Mouse (Mus musculus) adrenal gland, postnatal 36 days (tissue): ENCODE results near the gene Ssh1. TPM values are rescaled to one million over a fixed set of nuclear protein-coding genes. Genes with fewer than 3 reads are reported as not detected.
A peak's percentile ranks its signal among the peaks of the same experiment; 100 is the strongest.

Experiments
- DNase-seq, 2 experiments: peaks; one replicate each; pipeline ENCODE4 v3.0.0; 2021; ENCODE audit warnings: mixed read lengths in 1 of 2
- total RNA-seq, 2 experiments: library from RNA; stranded (reverse); gene quantifications; 2 replicates each; pipeline ENCODE4 v1.2.3; 2021

Ssh1 gene
- total RNA-seq, 2 experiments from 2014 or later: 16.5 to 18.8 TPM

DNA sequence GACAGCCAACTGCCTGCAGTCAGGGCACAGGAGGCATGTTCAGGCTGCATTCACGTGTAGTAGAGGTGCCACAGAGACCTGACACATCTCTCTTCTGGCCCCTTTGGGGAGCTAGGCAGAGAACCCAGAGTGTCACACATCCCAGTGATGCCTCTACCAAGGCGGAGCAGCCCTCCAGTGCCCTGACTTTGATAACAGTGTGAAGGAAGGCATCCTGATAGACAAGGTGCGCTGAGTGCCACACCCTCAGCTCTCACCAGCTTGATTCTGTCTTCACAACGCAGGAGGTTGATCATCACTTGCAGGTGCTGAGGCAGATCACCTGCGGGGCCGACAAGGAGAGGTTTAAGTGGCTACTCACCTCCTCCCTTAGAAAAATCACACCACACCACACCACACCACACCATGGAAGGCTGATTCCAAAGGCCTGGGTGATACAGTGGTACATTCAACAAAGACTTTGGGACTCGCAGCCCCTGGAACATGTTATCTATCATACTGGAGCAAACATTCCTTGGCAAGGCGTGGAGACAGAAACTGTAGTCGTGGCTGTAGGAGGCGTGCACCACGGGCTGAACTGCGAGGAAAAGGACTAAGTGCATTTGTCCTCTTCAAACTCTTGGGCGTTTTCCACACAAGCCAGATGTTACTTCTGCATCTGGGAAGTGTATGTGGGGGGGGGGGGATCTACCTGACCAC is 27.1 kb downstream of the Ssh1 start:
- no peak for DNase-seq

GRCm38 (mm10) chr5:113965659-113966185 is 28.0 kb downstream of the Ssh1 start:
- DNase-seq: no peak

GRCm38 (mm10) chr5:113964972-113965371 is 28.7 kb downstream of the Ssh1 start:
- DNase-seq: no peak

DNA sequence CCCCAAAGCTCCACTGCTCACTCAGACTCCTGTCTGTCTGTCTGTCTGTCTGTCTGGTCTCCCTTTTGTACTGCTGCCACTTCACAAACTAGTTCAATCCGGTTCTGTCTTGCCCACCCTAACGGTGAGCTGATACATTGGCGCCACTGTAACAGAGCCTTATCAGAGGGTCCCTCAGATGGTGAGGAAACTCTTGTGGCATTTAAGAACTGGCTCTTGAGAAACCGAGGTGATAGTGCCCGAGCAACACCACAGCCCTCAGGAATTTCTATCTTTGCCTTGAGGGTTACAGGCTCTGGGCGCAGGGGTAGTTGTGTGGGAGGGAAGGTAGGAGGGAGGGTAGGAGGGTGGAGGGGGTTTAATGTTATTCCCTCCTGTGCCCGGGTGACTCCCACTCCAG is 31.9 kb downstream of the Ssh1 start:
- DNase-seq: no peak

- DNase-seq: no peak
Measured at GRCm38 (mm10) chr5:113960416-113960815, 33.3 kb downstream of the Ssh1 start.

DNA sequence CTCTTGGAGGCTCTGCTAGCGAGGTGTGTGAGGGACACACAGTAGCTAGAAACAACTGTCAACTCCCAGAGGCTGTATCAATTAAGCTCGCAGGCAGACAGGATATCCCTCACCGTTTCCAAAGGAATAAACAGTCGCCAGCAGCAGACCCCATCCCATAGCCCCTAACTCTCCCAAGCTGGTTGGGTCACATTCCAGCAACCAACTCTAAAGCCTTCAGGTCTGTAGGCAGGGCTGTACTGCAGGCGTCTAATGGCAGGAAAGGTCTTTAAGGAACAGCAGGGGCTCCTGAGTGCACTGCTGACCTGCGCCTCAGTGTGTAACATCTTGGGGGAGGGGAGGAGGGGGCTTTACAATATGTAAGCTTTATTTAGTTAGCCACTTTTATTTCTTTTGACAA is 34.7 kb downstream of the Ssh1 start:
- no peak for DNase-seq

GRCm38 (mm10) chr5:113956510-113956909 is 37.2 kb downstream of the Ssh1 start:
- peak; percentile 86 to 91 for DNase-seq

GRCm38 (mm10) chr5:113955691-113956090 is 38.0 kb downstream of the Ssh1 start:
- no peak for DNase-seq

GRCm38 (mm10) chr5:113955281-113955680 is 38.4 kb downstream of the Ssh1 start:
- DNase-seq: no peak

DNA sequence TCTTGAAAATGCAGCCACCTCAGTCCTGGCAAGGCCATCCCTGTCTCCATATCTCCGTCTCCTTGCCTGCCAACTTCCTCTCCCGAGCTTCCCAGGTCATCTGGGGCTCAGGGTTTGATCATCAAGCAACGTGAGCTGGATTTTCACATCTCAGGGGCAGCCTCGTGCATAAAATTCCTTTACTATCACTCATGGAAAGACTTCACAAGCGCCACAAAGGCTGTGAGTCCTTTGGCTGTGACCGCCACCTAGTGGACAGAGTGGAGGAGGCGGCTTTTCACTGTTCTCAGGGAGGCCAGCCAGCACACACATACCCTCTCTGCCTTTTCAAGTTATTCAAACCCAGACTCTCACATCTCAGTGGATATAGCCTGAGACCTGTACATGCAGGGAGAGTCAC is 39.3 kb downstream of the Ssh1 start:
- peak; percentile 86 to 89 for DNase-seq

DNA sequence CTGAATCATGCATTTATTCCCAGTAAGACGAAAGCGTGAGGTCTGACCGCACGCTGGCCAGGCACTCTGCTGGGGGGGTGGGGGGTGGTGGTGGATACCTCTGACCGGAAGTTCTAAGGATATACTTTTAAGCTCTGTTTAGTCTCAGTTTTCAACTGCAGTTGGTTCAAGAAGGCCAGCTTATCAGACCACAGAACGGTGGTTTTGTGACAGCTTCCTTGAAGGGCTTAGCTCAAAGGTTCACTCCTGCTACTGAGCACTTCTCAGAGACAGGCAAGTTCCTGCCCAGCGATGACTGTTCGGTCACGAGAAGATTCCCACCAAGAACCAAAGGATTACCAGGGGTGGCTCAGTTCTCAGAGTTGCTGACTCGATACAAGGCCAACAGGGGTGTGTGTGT is 41.2 kb downstream of the Ssh1 start:
- DNase-seq: no peak

- no peak for DNase-seq
Measured at GRCm38 (mm10) chr5:113951693-113952071, 42.0 kb downstream of the Ssh1 start.

GRCm38 (mm10) chr5:113950786-113951692 is 42.7 kb downstream of the Ssh1 start:
- no peak for DNase-seq

DNA sequence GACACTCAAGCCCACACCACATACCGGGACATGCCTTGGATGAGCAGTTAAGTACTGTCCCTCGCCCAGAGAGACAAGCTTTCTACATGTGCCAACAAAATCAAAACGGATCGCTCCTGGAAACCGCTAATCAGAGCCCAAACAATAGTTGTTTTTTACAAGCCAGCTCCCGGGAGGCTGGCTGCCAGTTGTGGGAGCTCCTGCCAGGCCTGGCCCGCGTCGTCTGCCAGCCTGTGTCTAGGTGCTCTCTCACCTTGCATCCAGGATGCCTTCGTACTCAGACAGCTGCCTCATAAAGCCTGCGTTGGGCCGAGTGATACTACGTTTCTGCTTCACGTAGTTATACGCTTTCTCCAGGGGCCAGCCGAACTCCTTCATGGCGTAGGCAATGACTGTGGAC is 43.6 kb downstream of the Ssh1 start:
- no peak for DNase-seq

DNA sequence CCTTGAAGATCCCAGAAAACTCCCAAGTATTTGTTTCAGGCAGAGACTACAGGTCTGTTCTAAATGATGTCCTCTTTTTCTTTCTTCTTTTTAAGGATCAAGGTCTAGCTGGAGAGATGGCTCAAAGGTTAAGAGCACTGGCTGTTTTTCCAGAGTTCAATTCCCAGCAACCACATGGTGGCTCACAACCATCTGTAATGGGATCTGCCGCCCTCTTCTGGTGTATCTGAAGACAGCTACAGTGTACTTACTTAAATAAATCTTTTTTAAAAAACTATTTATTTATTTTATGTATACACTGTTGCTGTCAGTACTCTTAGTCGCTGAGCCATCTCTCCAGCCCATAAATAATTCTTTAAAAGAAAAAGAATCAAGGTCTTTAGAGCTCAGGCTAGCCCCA is 46.4 kb downstream of the Ssh1 start:
- no peak for DNase-seq

GRCm38 (mm10) chr5:113945126-113945525 is 48.6 kb downstream of the Ssh1 start:
- no peak for DNase-seq

GRCm38 (mm10) chr5:113943328-113943727 is 50.4 kb downstream of the Ssh1 start:
- DNase-seq: no peak

- peak in 1 of 2 experiments; percentile 43 for DNase-seq
Measured at GRCm38 (mm10) chr5:113942580-113942979, 51.1 kb downstream of the Ssh1 start.

DNA sequence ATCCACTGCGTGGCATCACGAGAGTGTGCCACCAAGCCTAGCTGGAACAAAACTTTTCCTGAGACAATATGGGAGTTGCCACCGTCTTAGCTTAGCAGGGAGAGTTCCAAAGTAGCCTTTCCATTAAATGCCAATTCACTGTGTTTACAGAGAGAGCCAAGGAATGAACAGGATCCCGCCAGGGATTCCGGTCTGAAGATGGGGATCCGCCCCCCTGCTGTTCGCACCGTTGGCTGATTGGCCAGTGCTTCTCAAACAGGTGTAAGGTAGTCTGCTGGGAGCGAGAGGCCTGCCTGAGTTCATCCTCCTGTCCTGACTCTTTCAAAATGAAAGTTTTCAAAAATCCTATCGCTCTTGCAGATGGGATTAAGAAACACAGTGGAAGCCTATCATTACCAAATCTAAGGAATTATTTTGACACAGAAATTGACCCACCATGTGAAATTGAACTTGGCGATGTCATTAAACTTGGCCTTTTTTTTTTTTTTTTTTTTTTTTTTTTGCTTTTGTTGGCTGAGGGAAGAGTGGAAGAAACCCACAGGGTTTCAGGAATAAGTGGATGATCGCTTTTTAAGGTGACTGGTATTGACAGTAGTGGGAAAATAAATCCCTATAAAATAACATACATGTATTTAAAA is 54.3 kb downstream of the Ssh1 start:
- no peak for DNase-seq

GRCm38 (mm10) chr5:113937650-113938049 is 56.0 kb downstream of the Ssh1 start:
- no peak for DNase-seq

DNA sequence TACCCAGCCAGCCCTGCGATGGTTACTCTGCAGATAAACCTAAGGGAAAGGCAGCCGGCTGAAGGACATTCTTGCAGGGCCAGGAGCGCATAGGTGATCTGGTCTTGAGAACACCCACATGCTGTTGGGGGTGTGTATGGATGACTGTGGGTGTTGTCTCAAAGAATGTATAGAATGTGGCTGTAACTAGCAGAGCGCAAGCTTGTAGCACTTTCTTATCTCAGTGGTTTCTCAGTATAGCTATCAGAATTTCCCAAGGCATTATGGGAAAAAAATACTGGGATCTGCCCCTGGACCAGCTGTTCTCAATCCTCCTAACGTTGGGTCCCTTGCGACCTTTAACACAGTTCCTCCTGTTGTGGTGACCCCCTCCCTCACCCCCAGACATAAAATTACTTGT is 59.8 kb downstream of the Ssh1 start:
- no peak for DNase-seq

DNA sequence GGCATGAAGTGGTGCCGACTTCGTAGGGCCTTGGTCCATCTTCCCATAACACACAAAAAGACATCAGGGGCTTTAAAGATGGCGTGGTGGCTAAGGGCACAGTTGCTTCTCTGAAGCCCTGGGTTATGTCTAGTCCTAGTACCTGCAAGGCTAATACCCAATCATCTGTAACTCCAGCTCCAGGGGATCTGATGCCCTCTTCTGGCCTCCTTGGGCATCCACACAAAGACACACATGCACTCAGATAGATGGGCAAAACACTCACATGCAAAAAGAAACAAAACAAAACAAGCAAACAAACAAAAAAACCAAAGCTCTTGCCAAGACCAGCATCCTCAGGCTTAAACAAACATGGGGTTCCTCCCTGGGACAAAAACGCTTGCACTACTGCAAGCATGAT is 60.2 kb downstream of the Ssh1 start:
- DNase-seq: no peak

DNA sequence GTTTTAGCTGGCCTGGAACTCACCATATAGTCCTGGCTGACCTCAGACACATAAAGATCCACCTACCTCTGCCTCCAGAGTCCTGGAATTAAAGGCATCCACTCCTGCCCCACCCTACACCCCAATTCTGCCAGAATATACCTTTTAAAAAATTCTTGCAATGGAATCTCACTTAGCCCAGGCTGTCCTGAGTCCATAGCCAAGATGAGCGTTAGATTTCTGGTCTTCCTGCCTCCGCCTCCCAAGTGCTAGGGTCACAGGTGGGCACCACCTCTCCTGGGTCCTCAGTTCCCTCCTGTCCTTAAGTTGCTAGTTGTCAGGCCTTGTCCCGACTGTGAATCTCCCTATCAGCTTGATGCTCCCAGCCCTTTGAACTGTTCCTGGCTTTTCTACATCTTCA is 61.4 kb downstream of the Ssh1 start:
- DNase-seq: no peak
